Mouse (Mus musculus): ENCODE results near the gene N4bp2l1. TPM values are rescaled to one million over a fixed set of nuclear protein-coding genes. Genes with fewer than 3 reads are reported as not detected.
A peak's percentile ranks its signal among the peaks of the same experiment; 100 is the strongest.
"Not testable (repeated sequence)": the region's sequence is repeated elsewhere in the genome, so short reads cannot be mapped to it uniquely, and the experiment has no call there.

The N4bp2l1 gene
- polyA plus RNA-seq (2012; rRNA removed): 29.0 and 30.9 TPM in 2 replicates

GRCm38 (mm10) chr5:150597088-150597487 lies at the start of gene N4bp2l1:
Gene N4bp2l1, minus strand, starts transcription at chr5:150597188.
- H3K36me3 ChIP-seq (ENCODE audit: control insufficient read depth, insufficient read depth, low read length): no peaks in the 10 kb centered on the region
- no peak for TF ChIP-seq POLR2A (IDR thresholded peaks at IDR 0.05; ENCODE audit: low read depth, low read length)
- 95% methylated on average over 7 of the region's 7 CpGs for WGBS
- H3K4me3 ChIP-seq (ENCODE audit: extremely low read depth, insufficient read depth, insufficient read length): no peak within 1 kb of the TSS
- peak within 1 kb of the TSS; percentile 70; the same call in 1 of the 2 replicates for H3K27ac ChIP-seq (ENCODE audit: insufficient read depth, low read length)
- DNase-seq (ENCODE audit: low read depth in 1 of 2, low spot score in 2 of 2): no peak
- no peaks in the 10 kb centered on the region for H3K27me3 ChIP-seq (ENCODE audit: control insufficient read depth, insufficient read depth, low read length)
- H3K4me1 ChIP-seq (ENCODE audit: control insufficient read depth, insufficient read depth, insufficient read length): peaks cover 21% of the 10 kb centered on the region

- H3K27ac ChIP-seq (ENCODE audit: insufficient read depth, low read length): no peak overlapping the region
- 85% methylated on average over 4 of the region's 4 CpGs for WGBS
- no peak for TF ChIP-seq CTCF (IDR thresholded peaks at IDR 0.05; ENCODE audit: extremely low read depth, insufficient read depth, insufficient read length, insufficient replicate concordance)
- no peak for TF ChIP-seq POLR2A (IDR thresholded peaks at IDR 0.05; ENCODE audit: low read depth, low read length)
- H3K4me1 ChIP-seq (ENCODE audit: control insufficient read depth, insufficient read depth, insufficient read length): no peaks in the 10 kb centered on the region
- no peaks in the 10 kb centered on the region for H3K27me3 ChIP-seq (ENCODE audit: control insufficient read depth, insufficient read depth, low read length)
- H3K4me3 ChIP-seq (ENCODE audit: extremely low read depth, insufficient read depth, insufficient read length): no peak overlapping the region
- peaks cover 25% of the 10 kb centered on the region for H3K36me3 ChIP-seq (ENCODE audit: control insufficient read depth, insufficient read depth, low read length)
- DNase-seq (ENCODE audit: low read depth in 1 of 2, low spot score in 2 of 2): no peak
Measured at GRCm38 (mm10) chr5:150644926-150645325, 47.9 kb upstream of the N4bp2l1 start.

- H3K27ac ChIP-seq (ENCODE audit: insufficient read depth, low read length); H3K27me3 ChIP-seq (ENCODE audit: control insufficient read depth, insufficient read depth, low read length); H3K4me1 ChIP-seq (ENCODE audit: control insufficient read depth, insufficient read depth, insufficient read length); H3K4me3 ChIP-seq (ENCODE audit: extremely low read depth, insufficient read depth, insufficient read length); DNase-seq (ENCODE audit: low read depth in 1 of 2, low spot score in 2 of 2): not testable (repeated sequence)
- peaks cover 25% of the 10 kb centered on the region for H3K36me3 ChIP-seq (ENCODE audit: control insufficient read depth, insufficient read depth, low read length)
- WGBS: 97% methylated on average over 4 of the region's 4 CpGs
Measured at GRCm38 (mm10) chr5:150643390-150643789, 46.4 kb upstream of the N4bp2l1 start.

GRCm38 (mm10) chr5:150641440-150641839 lies 44.5 kb upstream of the N4bp2l1 start:
- Histone ChIP-seq H3K36me3 (ENCODE audit: control insufficient read depth, insufficient read depth, low read length) (peaks cover 25% of the 10 kb centered on the region), H3K4me1 (ENCODE audit: control insufficient read depth, insufficient read depth, insufficient read length) (no peaks in the 10 kb centered on the region), H3K27ac (ENCODE audit: insufficient read depth, low read length) (no peak overlapping the region), H3K27me3 (ENCODE audit: control insufficient read depth, insufficient read depth, low read length) (no peaks in the 10 kb centered on the region), H3K4me3 (ENCODE audit: extremely low read depth, insufficient read depth, insufficient read length) (no peak overlapping the region)
- WGBS: 80% methylated on average over 3 of the region's 3 CpGs
- DNase-seq (ENCODE audit: low read depth in 1 of 2, low spot score in 2 of 2): no peak
- TF ChIP-seq POLR2A (IDR thresholded peaks at IDR 0.05; ENCODE audit: low read depth, low read length) (no peak), CTCF (IDR thresholded peaks at IDR 0.05; ENCODE audit: extremely low read depth, insufficient read depth, insufficient read length, insufficient replicate concordance) (no peak)

GRCm38 (mm10) chr5:150629692-150630091 lies 32.7 kb upstream of the N4bp2l1 start:
- no peak for TF ChIP-seq CTCF (IDR thresholded peaks at IDR 0.05; ENCODE audit: extremely low read depth, insufficient read depth, insufficient read length, insufficient replicate concordance)
- no peak for TF ChIP-seq POLR2A (IDR thresholded peaks at IDR 0.05; ENCODE audit: low read depth, low read length)
- Histone ChIP-seq H3K4me1 (ENCODE audit: control insufficient read depth, insufficient read depth, insufficient read length) (no peaks in the 10 kb centered on the region), H3K27ac (ENCODE audit: insufficient read depth, low read length) (no peak overlapping the region), H3K4me3 (ENCODE audit: extremely low read depth, insufficient read depth, insufficient read length) (no peak overlapping the region), H3K27me3 (ENCODE audit: control insufficient read depth, insufficient read depth, low read length) (no peaks in the 10 kb centered on the region), H3K36me3 (ENCODE audit: control insufficient read depth, insufficient read depth, low read length) (no peaks in the 10 kb centered on the region; the same call in 1 of the 2 replicates)
- 92% methylated on average over 2 of the region's 2 CpGs for WGBS
- DNase-seq (ENCODE audit: low read depth in 1 of 2, low spot score in 2 of 2): no peak

GRCm38 (mm10) chr5:150629272-150629671 lies 32.3 kb upstream of the N4bp2l1 start:
- no peak overlapping the region for H3K4me3 ChIP-seq (ENCODE audit: extremely low read depth, insufficient read depth, insufficient read length)
- H3K27ac ChIP-seq (ENCODE audit: insufficient read depth, low read length): no peak overlapping the region
- WGBS: 89% methylated on average over 1 of the region's 1 CpGs
- no peaks in the 10 kb centered on the region for H3K27me3 ChIP-seq (ENCODE audit: control insufficient read depth, insufficient read depth, low read length)
- H3K36me3 ChIP-seq (ENCODE audit: control insufficient read depth, insufficient read depth, low read length): no peaks in the 10 kb centered on the region
- no peak for TF ChIP-seq POLR2A (IDR thresholded peaks at IDR 0.05; ENCODE audit: low read depth, low read length)
- no peak for TF ChIP-seq CTCF (IDR thresholded peaks at IDR 0.05; ENCODE audit: extremely low read depth, insufficient read depth, insufficient read length, insufficient replicate concordance)
- DNase-seq (ENCODE audit: low read depth in 1 of 2, low spot score in 2 of 2): no peak
- no peaks in the 10 kb centered on the region for H3K4me1 ChIP-seq (ENCODE audit: control insufficient read depth, insufficient read depth, insufficient read length)

GRCm38 (mm10) chr5:150625528-150625927 lies 28.5 kb upstream of the N4bp2l1 start:
- no peak for DNase-seq (ENCODE audit: low read depth in 1 of 2, low spot score in 2 of 2)
- Histone ChIP-seq H3K27ac (ENCODE audit: insufficient read depth, low read length) (no peak overlapping the region), H3K36me3 (ENCODE audit: control insufficient read depth, insufficient read depth, low read length) (no peaks in the 10 kb centered on the region), H3K4me3 (ENCODE audit: extremely low read depth, insufficient read depth, insufficient read length) (no peak overlapping the region), H3K4me1 (ENCODE audit: control insufficient read depth, insufficient read depth, insufficient read length) (peaks cover 8% of the 10 kb centered on the region), H3K27me3 (ENCODE audit: control insufficient read depth, insufficient read depth, low read length) (no peaks in the 10 kb centered on the region)
- TF ChIP-seq POLR2A (IDR thresholded peaks at IDR 0.05; ENCODE audit: low read depth, low read length) (no peak), CTCF (IDR thresholded peaks at IDR 0.05; ENCODE audit: extremely low read depth, insufficient read depth, insufficient read length, insufficient replicate concordance) (no peak)
- WGBS: 89% methylated on average over 7 of the region's 7 CpGs
